Comparison of ENCODE assay signal across 11 mouse cellular contexts in genomic region chr2:30769187-30769586, GRCm38 (mm10). TPM values are rescaled to one million over a fixed set of nuclear protein-coding genes. Genes with fewer than 3 reads are reported as not detected.
DNase-seq lines count a peak whose midpoint lies in the region; ATAC-seq and TF ChIP-seq lines count a peak whose summit lies in the region.
"Had no signal": no experiment of that assay in that cellular context is flagged by ENCODE, and none has a peak within 500 bp of the region (broad histone marks: within the 10 kb centered on the region; RNA-seq: fewer than 3 reads in every experiment).

No protein-coding gene starts in this region.

- TF ChIP-seq EP300 in lung, postnatal 0 days (IDR thresholded peaks at IDR 0.05) = no peak

- H3K27me3 ChIP-seq in forebrain, embryonic 13.5 days = no peaks in the 10 kb centered on the region
- H3K27me3 ChIP-seq in forebrain, embryonic 12.5 days = no peaks in the 10 kb centered on the region
- H3K27me3 ChIP-seq in lung, postnatal 0 days (replicated peaks; ENCODE audit: insufficient read depth, low read length) = no peaks in the 10 kb centered on the region

- WGBS in forebrain, embryonic 13.5 days = 60% methylated on average over 6 of the region's 6 CpGs
- WGBS in forebrain, embryonic 12.5 days = 61% methylated on average over 6 of the region's 6 CpGs
- 43% methylated on average over 6 of the region's 6 CpGs for WGBS in lung, postnatal 0 days

- peak; percentile 63 for TF ChIP-seq CTCF in lung, postnatal 0 days (IDR thresholded peaks at IDR 0.05)

- no peak overlapping the region for H3K4me2 ChIP-seq in forebrain, embryonic 13.5 days
- no peak overlapping the region for H3K4me2 ChIP-seq in forebrain, embryonic 12.5 days
- H3K4me2 ChIP-seq in lung, postnatal 0 days (replicated peaks; ENCODE audit: low read depth, low read length) = no peak overlapping the region

- peak; percentile 48 for DNase-seq in lung, postnatal 0 days (ENCODE audit: low spot score)
- DNase-seq in lung, postnatal 25 days (ENCODE audit: low spot score) = no peak
- DNase-seq in heart, adult 18-20 months = no peak
- no peak for DNase-seq in layer of hippocampus, adult 9-11 months
- DNase-seq: embryo, embryonic 11 days; heart, postnatal 14 days; right cerebral cortex, postnatal 25 days had no signal

- peaks cover 6% of the 10 kb centered on the region for H3K9me3 ChIP-seq in forebrain, embryonic 13.5 days (replicated peaks)
- peaks cover 8% of the 10 kb centered on the region; the same call in 1 of the 2 replicates for H3K9me3 ChIP-seq in forebrain, embryonic 12.5 days
- no peaks in the 10 kb centered on the region for H3K9me3 ChIP-seq in lung, postnatal 0 days (ENCODE audit: low read length)

- H3K36me3 ChIP-seq in forebrain, embryonic 13.5 days (ENCODE audit: poor library complexity, severe bottlenecking) = no peaks in the 10 kb centered on the region
- H3K36me3 ChIP-seq in forebrain, embryonic 12.5 days (replicated peaks) = no peaks in the 10 kb centered on the region
- H3K36me3 ChIP-seq in lung, postnatal 0 days (ENCODE audit: insufficient read depth, low read length) = no peaks in the 10 kb centered on the region

- H3K27ac ChIP-seq in forebrain, embryonic 13.5 days = peak overlapping the region; percentile 55; the same call in 1 of the 2 replicates
- H3K27ac ChIP-seq in forebrain, embryonic 12.5 days = no peak overlapping the region
- H3K27ac ChIP-seq in lung, postnatal 0 days (ENCODE audit: low read length) = no peak overlapping the region

- H3K4me3 ChIP-seq in forebrain, embryonic 13.5 days = no peak overlapping the region
- H3K4me3 ChIP-seq in forebrain, embryonic 12.5 days (replicated peaks) = no peak overlapping the region
- H3K4me3 ChIP-seq in lung, postnatal 0 days (ENCODE audit: low read depth, low read length) = no peak overlapping the region

- peaks cover 42% of the 10 kb centered on the region for H3K4me1 ChIP-seq in forebrain, embryonic 13.5 days
- H3K4me1 ChIP-seq in forebrain, embryonic 12.5 days = peaks cover 34% of the 10 kb centered on the region
- peaks cover 15% of the 10 kb centered on the region for H3K4me1 ChIP-seq in lung, postnatal 0 days (ENCODE audit: insufficient read depth, low read depth, low read length)

- no peak for ATAC-seq in forebrain, embryonic 13.5 days
- no peak for ATAC-seq in forebrain, embryonic 12.5 days (ENCODE audit: low FRiP score)
- no peak for ATAC-seq in lung, postnatal 0 days
- peak; percentile 58 for ATAC-seq in common myeloid progenitor, adult 5-6 weeks (replicated peaks; ENCODE audit: low read depth, poor library complexity, severe bottlenecking)
- ATAC-seq in megakaryocyte progenitor cell, adult 5-6 weeks (replicated peaks; ENCODE audit: poor library complexity) = peak; percentile 53

- no peak overlapping the region for H3K9ac ChIP-seq in forebrain, embryonic 13.5 days
- no peak overlapping the region for H3K9ac ChIP-seq in forebrain, embryonic 12.5 days
- no peak overlapping the region for H3K9ac ChIP-seq in lung, postnatal 0 days (replicated peaks; ENCODE audit: low read depth)

RNA-seq across cellular contexts. Expression of gene 1700001O22Rik, which starts 34.3 kb away (rescaled TPM):
- polyA plus RNA-seq in forebrain, embryonic 13.5 days (2015; fragmentation: Nextera tagmentation; extraction: Ambion mirVana) = 3.8 and 4.5 TPM in 2 replicates
- 4.2 and 4.5 TPM in 2 replicates for polyA plus RNA-seq in forebrain, embryonic 12.5 days (2016; fragmentation: Nextera tagmentation; extraction: Ambion mirVana)
- polyA plus RNA-seq in lung, postnatal 0 days (2015; fragmentation: Nextera tagmentation; extraction: Ambion mirVana) = 0.47 and 0.94 TPM in 2 replicates
- not detected in 2 replicates for total RNA-seq in common myeloid progenitor, adult 5-6 weeks (2017)
- total RNA-seq in megakaryocyte progenitor cell, adult 5-6 weeks (2015) = not detected in 2 replicates
- total RNA-seq in megakaryocyte progenitor cell, adult 5-6 weeks (2017) = not detected in 2 replicates
- under 1 TPM; 0.49 to 0.74 TPM for total RNA-seq in heart, adult 18-20 months (2021)

RNA-seq across cellular contexts. Expression of gene Ntmt1, which starts 38.4 kb away (rescaled TPM):
- polyA plus RNA-seq in forebrain, embryonic 13.5 days (2015; fragmentation: Nextera tagmentation; extraction: Ambion mirVana) = 120 and 127 TPM in 2 replicates
- polyA plus RNA-seq in forebrain, embryonic 12.5 days (2016; fragmentation: Nextera tagmentation; extraction: Ambion mirVana) = 101 and 104 TPM in 2 replicates
- polyA plus RNA-seq in lung, postnatal 0 days (2015; fragmentation: Nextera tagmentation; extraction: Ambion mirVana) = 49.4 and 50.7 TPM in 2 replicates
- 16.4 and 26.9 TPM in 2 replicates for total RNA-seq in common myeloid progenitor, adult 5-6 weeks (2017)
- total RNA-seq in megakaryocyte progenitor cell, adult 5-6 weeks (2015) = 15.4 and 20.2 TPM in 2 replicates
- 15.4 and 19.9 TPM in 2 replicates for total RNA-seq in megakaryocyte progenitor cell, adult 5-6 weeks (2017)
- total RNA-seq in heart, adult 18-20 months (2021) = 10 to 100 TPM; 22.6 to 29.2 TPM

Comparison
In these comparisons a context has a peak if more than half of its experiments do, and no peak if none do; other contexts are left out.
1. ATAC-seq: peak in common myeloid progenitor, adult 5-6 weeks (single experiment) and megakaryocyte progenitor cell, adult 5-6 weeks (single experiment); none in forebrain, embryonic 13.5 days (single experiment), forebrain, embryonic 12.5 days (single experiment) and lung, postnatal 0 days (single experiment).